Mouse (Mus musculus): ENCODE results near the gene Odc1. TPM values are rescaled to one million over a fixed set of nuclear protein-coding genes. Genes with fewer than 3 reads are reported as not detected.
A peak's percentile ranks its signal among the peaks of the same experiment; 100 is the strongest.

Gene Odc1
- 185 and 189 TPM in 2 replicates for polyA plus RNA-seq (2015; fragmentation: Nextera tagmentation; extraction: Ambion mirVana)

- no peaks in the 10 kb centered on the region for H3K9me3 ChIP-seq
- ATAC-seq, result peak; percentile 97
- H3K4me2 ChIP-seq (replicated peaks), result peak within 1 kb of the TSS; percentile 72
- peak within 1 kb of the TSS; percentile 94 for H3K27ac ChIP-seq
- H3K36me3 ChIP-seq, result peaks cover 25% of the 10 kb centered on the region
- H3K9ac ChIP-seq (replicated peaks), result peak within 1 kb of the TSS; percentile 94
- peaks cover 28% of the 10 kb centered on the region for H3K4me1 ChIP-seq (replicated peaks)
- WGBS, result under 1% methylated on average over 78 of the region's 98 CpGs
- H3K4me3 ChIP-seq (replicated peaks), result peak within 1 kb of the TSS; percentile 88
- no peaks in the 10 kb centered on the region for H3K27me3 ChIP-seq
Observed at GRCm38 (mm10) chr12:17544209-17545106, at the start of gene Odc1. Gene Odc1 (plus strand): TSS chr12:17544794.

DNA sequence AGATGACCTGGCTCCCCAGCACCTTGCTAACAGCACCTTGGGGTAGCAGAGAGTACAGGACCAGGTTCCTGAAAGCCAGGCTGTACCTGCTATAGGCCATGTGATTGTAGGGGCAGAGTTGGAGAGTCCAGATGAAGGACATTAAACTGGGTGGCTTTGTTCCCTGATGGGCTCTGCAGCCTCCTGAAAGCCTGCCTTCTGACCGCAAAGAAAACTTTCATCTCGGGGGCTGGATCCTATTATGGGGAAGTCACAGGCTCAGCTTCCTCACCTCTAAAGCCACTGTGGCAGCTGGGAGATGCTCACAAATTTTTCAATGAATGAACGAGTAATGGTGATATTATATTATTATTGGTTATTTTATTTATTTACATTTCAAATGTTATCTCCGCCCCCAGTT lies 49.8 kb upstream of the Odc1 start:
- H3K27me3 ChIP-seq, result no peaks in the 10 kb centered on the region
- no peak overlapping the region for H3K27ac ChIP-seq
- peaks cover 12% of the 10 kb centered on the region for H3K4me1 ChIP-seq (replicated peaks)
- no peak overlapping the region for H3K4me3 ChIP-seq (replicated peaks)
- H3K36me3 ChIP-seq, result no peaks in the 10 kb centered on the region
- no peaks in the 10 kb centered on the region for H3K9me3 ChIP-seq
- H3K4me2 ChIP-seq (replicated peaks), result no peak overlapping the region
- no peak for ATAC-seq
- 71% methylated on average over 4 of the region's 4 CpGs for WGBS
- H3K9ac ChIP-seq (replicated peaks), result no peak overlapping the region

- 34% methylated on average over 8 of the region's 8 CpGs for WGBS
- H3K27ac ChIP-seq, result no peak overlapping the region
- H3K4me2 ChIP-seq (replicated peaks), result no peak overlapping the region; the same call in 1 of the 2 replicates
- H3K9me3 ChIP-seq, result no peaks in the 10 kb centered on the region
- H3K27me3 ChIP-seq, result no peaks in the 10 kb centered on the region
- no peak overlapping the region for H3K4me3 ChIP-seq (replicated peaks)
- ATAC-seq, result peak; percentile 74
- no peaks in the 10 kb centered on the region for H3K36me3 ChIP-seq
- peaks cover 12% of the 10 kb centered on the region for H3K4me1 ChIP-seq (replicated peaks)
- H3K9ac ChIP-seq (replicated peaks), result no peak overlapping the region
Observed at GRCm38 (mm10) chr12:17495858-17496451, 48.6 kb upstream of the Odc1 start.

DNA sequence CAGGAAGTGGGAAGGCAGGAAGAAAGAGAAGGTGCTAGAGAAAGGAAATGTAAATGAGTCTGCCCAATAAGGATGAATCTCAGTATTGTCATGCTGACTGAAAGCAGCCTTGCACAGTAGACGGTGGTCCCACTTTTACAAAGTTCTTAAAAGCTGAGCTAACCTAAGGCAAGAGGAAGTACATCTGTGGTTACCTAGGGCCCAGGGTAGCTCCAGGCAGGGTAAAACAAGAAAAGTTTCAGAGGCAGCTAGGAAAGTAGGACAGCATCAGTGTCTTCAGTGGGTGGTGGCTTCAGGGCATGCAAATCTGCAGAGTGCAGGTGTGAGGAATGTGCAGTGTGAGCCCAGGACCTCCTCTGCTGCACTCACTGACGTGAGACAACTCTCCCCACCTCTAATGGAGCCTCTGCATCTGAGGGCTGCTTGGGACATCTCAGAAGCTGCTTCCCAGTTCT lies 38.9 kb upstream of the Odc1 start:
- Histone ChIP-seq H3K4me2 (replicated peaks) (no peak overlapping the region), H3K4me3 (replicated peaks) (no peak overlapping the region), H3K9ac (replicated peaks) (no peak overlapping the region), H3K36me3 (no peaks in the 10 kb centered on the region), H3K27ac (no peak overlapping the region), H3K27me3 (no peaks in the 10 kb centered on the region), H3K4me1 (replicated peaks) (peaks cover 4% of the 10 kb centered on the region; the same call in 1 of the 2 replicates), H3K9me3 (no peaks in the 10 kb centered on the region)
- ATAC-seq, result 0 out of 2 replicates have a peak, but pooled peaks have one; percentile 30
- 21% methylated on average over 2 of the region's 2 CpGs for WGBS

DNA sequence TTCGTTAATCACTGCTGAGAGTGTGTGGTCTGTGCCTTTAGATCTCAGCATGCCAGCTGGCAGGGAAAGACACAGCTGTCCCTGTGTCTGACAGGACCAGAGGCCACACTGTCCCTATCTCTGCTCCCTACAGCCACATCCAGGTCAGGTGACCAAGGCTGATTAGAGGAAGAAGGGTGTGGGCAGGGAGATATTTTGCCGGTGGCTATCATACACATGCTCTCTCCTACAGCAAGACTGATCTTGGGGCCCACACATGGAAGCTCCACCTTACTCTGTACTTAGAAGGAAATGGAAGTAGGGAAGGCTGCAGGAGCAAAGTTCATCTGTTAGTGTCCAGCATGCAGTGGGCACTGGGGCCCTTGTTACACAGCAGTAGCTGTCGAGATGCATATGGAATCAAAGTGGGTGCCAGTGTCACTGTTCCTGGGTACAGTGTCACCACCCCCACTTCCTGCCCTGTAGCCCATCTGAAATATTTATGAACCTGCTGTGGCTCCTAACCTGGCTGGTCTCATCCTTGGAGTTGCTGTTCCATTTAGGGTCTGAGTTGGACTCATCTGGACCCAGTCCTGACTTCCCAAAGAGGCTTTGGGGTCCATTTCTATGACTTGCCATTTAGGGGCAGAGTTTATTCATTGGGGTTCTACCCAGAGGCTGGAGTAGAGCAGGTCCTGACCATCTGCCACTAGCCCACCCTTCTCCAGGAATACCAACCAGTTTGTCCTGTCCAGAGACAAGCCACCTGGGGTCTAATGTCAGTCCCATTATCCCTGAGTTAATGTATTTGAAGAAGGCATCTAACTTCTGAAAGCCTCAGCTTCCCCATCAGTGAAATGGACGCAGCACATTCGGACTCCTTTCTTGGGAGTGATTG lies 38.2 kb upstream of the Odc1 start:
- Histone ChIP-seq H3K4me3 (replicated peaks) (no peak overlapping the region), H3K9me3 (no peaks in the 10 kb centered on the region), H3K36me3 (no peaks in the 10 kb centered on the region), H3K4me1 (replicated peaks) (peaks cover 4% of the 10 kb centered on the region; the same call in 1 of the 2 replicates), H3K4me2 (replicated peaks) (no peak overlapping the region), H3K27me3 (no peaks in the 10 kb centered on the region), H3K27ac (no peak overlapping the region), H3K9ac (replicated peaks) (no peak overlapping the region)
- ATAC-seq, result 0 out of 2 replicates have a peak, but pooled peaks have one; percentile 20
- WGBS, result 66% methylated on average over 5 of the region's 5 CpGs

DNA sequence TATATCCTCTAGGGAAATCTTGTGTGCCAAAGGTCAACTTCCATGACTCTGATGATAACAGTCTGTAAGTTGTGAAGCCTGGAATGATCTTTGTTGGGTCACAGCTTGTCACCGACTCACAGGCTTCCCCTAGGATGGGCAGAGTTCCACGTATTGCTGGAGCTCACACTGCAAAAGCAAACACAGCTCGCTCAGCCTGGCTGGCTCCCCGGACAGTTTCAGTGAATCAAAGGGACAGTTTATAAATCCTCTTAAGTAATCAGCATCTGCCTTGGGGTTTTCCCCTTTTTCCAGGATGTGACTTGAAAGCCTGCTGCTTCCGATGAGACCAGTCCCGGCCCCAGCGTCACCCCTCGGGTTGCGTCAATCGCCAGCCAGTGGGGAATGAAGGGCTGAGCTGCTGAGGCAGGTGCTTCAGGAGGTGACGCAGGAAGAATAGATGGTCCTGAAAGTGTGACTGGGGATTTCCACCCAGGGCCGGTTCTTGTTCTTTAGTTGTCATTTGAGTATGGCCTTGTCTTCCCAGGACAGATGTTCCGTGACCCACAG lies 37.5 kb upstream of the Odc1 start:
- peaks cover 4% of the 10 kb centered on the region; the same call in 1 of the 2 replicates for H3K4me1 ChIP-seq (replicated peaks)
- WGBS, result 54% methylated on average over 13 of the region's 13 CpGs
- no peaks in the 10 kb centered on the region for H3K27me3 ChIP-seq
- H3K4me2 ChIP-seq (replicated peaks), result no peak overlapping the region
- no peak overlapping the region for H3K9ac ChIP-seq (replicated peaks)
- no peak overlapping the region for H3K4me3 ChIP-seq (replicated peaks)
- no peak overlapping the region for H3K27ac ChIP-seq
- no peaks in the 10 kb centered on the region for H3K9me3 ChIP-seq
- H3K36me3 ChIP-seq, result no peaks in the 10 kb centered on the region
- ATAC-seq, result no peak

GRCm38 (mm10) chr12:17509310-17509709 lies 35.3 kb upstream of the Odc1 start:
- H3K36me3 ChIP-seq, result no peaks in the 10 kb centered on the region
- H3K9ac ChIP-seq (replicated peaks), result no peak overlapping the region
- no peak for ATAC-seq
- H3K9me3 ChIP-seq, result no peaks in the 10 kb centered on the region
- H3K27ac ChIP-seq, result no peak overlapping the region
- no peak overlapping the region for H3K4me3 ChIP-seq (replicated peaks)
- 94% methylated on average over 1 of the region's 1 CpGs for WGBS
- H3K27me3 ChIP-seq, result no peaks in the 10 kb centered on the region
- no peak overlapping the region for H3K4me2 ChIP-seq (replicated peaks)
- peaks cover 4% of the 10 kb centered on the region; the same call in 1 of the 2 replicates for H3K4me1 ChIP-seq (replicated peaks)

GRCm38 (mm10) chr12:17510158-17510557 lies 34.4 kb upstream of the Odc1 start:
- no peak overlapping the region for H3K27ac ChIP-seq
- H3K9ac ChIP-seq (replicated peaks), result no peak overlapping the region
- H3K4me3 ChIP-seq (replicated peaks), result no peak overlapping the region
- H3K36me3 ChIP-seq, result no peaks in the 10 kb centered on the region
- ATAC-seq, result no peak
- WGBS, result 47% methylated on average over 12 of the region's 12 CpGs
- peaks cover 4% of the 10 kb centered on the region; the same call in 1 of the 2 replicates for H3K4me1 ChIP-seq (replicated peaks)
- H3K9me3 ChIP-seq, result no peaks in the 10 kb centered on the region
- no peaks in the 10 kb centered on the region for H3K27me3 ChIP-seq
- H3K4me2 ChIP-seq (replicated peaks), result no peak overlapping the region

GRCm38 (mm10) chr12:17511019-17511418 lies 33.6 kb upstream of the Odc1 start:
- ATAC-seq, result no peak
- no peaks in the 10 kb centered on the region for H3K27me3 ChIP-seq
- 90% methylated on average over 6 of the region's 6 CpGs for WGBS
- no peak overlapping the region for H3K9ac ChIP-seq (replicated peaks)
- no peak overlapping the region for H3K27ac ChIP-seq
- no peak overlapping the region for H3K4me3 ChIP-seq (replicated peaks)
- H3K36me3 ChIP-seq, result no peaks in the 10 kb centered on the region
- H3K4me1 ChIP-seq (replicated peaks), result peaks cover 1% of the 10 kb centered on the region; the same call in 1 of the 2 replicates
- no peak overlapping the region for H3K4me2 ChIP-seq (replicated peaks)
- H3K9me3 ChIP-seq, result no peaks in the 10 kb centered on the region

GRCm38 (mm10) chr12:17529180-17529579 lies 15.4 kb upstream of the Odc1 start:
- no peaks in the 10 kb centered on the region for H3K9me3 ChIP-seq
- H3K4me2 ChIP-seq (replicated peaks), result no peak overlapping the region
- H3K4me1 ChIP-seq (replicated peaks), result no peaks in the 10 kb centered on the region
- 85% methylated on average over 3 of the region's 3 CpGs for WGBS
- no peak overlapping the region for H3K9ac ChIP-seq (replicated peaks)
- no peak for ATAC-seq
- H3K27me3 ChIP-seq, result no peaks in the 10 kb centered on the region
- no peak overlapping the region for H3K4me3 ChIP-seq (replicated peaks)
- H3K27ac ChIP-seq, result no peak overlapping the region
- no peaks in the 10 kb centered on the region for H3K36me3 ChIP-seq

GRCm38 (mm10) chr12:17529726-17530125 lies 14.9 kb upstream of the Odc1 start:
- Histone ChIP-seq H3K4me1 (replicated peaks) (no peaks in the 10 kb centered on the region), H3K27ac (no peak overlapping the region), H3K4me3 (replicated peaks) (no peak overlapping the region), H3K27me3 (no peaks in the 10 kb centered on the region), H3K9ac (replicated peaks) (no peak overlapping the region), H3K9me3 (no peaks in the 10 kb centered on the region), H3K36me3 (no peaks in the 10 kb centered on the region), H3K4me2 (replicated peaks) (no peak overlapping the region)
- no peak for ATAC-seq
- WGBS, result 86% methylated on average over 6 of the region's 6 CpGs
